Mouse (Mus musculus) heart, postnatal 25 days (tissue): Measurements from ENCODE around the gene Calhm4. TPM values are rescaled to one million over a fixed set of nuclear protein-coding genes. Genes with fewer than 3 reads are reported as not detected.
"Not testable (repeated sequence)": the region's sequence is repeated elsewhere in the genome, so short reads cannot be mapped to it uniquely, and the experiment has no call there.

ENCODE experiments used
- DNase-seq: peaks from one replicate; pipeline ENCODE4 v3.0.0; 2022; ENCODE audit warnings: low spot score
- intact Hi-C: fragments of 180-260 bp; cut with DNase I; formaldehyde crosslinking; loops from one replicate; pipeline ENCODE4 v1.15.1; 2025
- total RNA-seq, 2 experiments: library from RNA; stranded (reverse); gene quantifications; 2 replicates each; pipeline ENCODE4 v1.2.3; 2021

Gene Calhm4
- total RNA-seq, 2 experiments from 2014 or later = not detected

DNA sequence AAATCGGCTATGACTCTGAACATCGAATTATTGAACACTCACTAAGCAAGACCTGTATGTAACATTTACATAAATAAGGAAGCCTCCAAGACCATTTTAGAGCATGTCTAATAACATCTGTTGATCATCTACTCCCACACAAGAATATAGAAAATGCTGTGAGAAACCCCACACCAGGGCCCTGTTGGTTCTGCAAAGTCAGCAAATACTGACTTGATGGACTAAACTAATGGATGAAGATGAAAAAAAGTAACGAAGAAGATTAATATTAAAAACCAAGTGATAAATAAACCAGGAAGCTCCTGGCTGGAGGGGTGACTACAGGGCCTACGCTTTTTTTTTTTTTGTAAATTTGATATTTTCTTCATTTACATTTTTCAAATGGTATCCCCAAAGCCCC lies 31.5 kb downstream of the Calhm4 start:
- intact Hi-C loops = loop anchor here (10.0 kb wide), 1 partner anchor 402 kb away; the partner anchor contains the start of gene Nt5dc1
- DNase-seq = no peak

GRCm38 (mm10) chr10:33998397-33998796 lies 45.7 kb downstream of the Calhm4 start:
- intact Hi-C loops = no loop called here
- no peak for DNase-seq

DNA sequence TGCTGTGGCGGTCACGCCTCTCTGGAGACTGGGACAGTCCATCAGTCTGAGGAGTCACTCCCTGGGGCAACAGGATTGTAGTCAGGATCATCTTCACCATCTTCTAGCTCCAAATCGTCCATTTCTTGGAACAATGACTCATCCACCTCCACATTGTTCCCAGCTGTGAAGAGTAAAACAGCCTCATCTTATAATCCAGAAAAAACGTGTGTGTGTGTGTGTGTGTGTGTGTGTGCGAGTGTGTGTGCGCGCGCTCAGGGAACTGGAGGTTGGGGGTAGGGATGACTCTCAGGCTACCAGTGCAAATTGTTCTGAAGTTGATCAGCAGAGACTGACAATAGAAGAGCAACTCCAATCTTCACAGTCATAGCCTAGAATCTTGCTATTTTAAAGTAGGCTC lies 47.4 kb downstream of the Calhm4 start:
- intact Hi-C loops, DNase-seq: not testable (repeated sequence)

Other genes starting within 250 kb of the Calhm4 start
- gene Sult3a1, start 186.6 kb downstream of the Calhm4 start, total RNA-seq = not detected
- not detected for gene Rsph4a, start 139.2 kb downstream of the Calhm4 start, total RNA-seq
- 1 to 10 TPM; 5.5 to 7.6 TPM for gene Zup1, start 93.0 kb downstream of the Calhm4 start, total RNA-seq
- gene Rwdd1, start 24.7 kb downstream of the Calhm4 start, total RNA-seq = 100 to 1,000 TPM; 125 to 128 TPM
- not detected for gene Trappc3l, start 6.7 kb downstream of the Calhm4 start, total RNA-seq
- gene Calhm5, start 52.2 kb upstream of the Calhm4 start, total RNA-seq = 1 to 10 TPM in 1 of 2 experiments, under 1 TPM in 1; 0.88 to 1.1 TPM
- not detected for gene Calhm6, start 83.7 kb upstream of the Calhm4 start, total RNA-seq
- 1 to 10 TPM; 5.7 to 5.8 TPM for gene Dse, start 163.4 kb upstream of the Calhm4 start, total RNA-seq
- gene Tspyl1, start 237.9 kb upstream of the Calhm4 start, total RNA-seq = 10 to 100 TPM; 53.9 to 58.5 TPM